Mouse (Mus musculus): Measurements from ENCODE around the gene Olfr667. TPM values are rescaled to one million over a fixed set of nuclear protein-coding genes. Genes with fewer than 3 reads are reported as not detected.

Olfr667 gene
- polyA plus RNA-seq, 1 experiment from 2014 or later: not detected

Other genes starting within 250 kb of the Olfr667 start
- not detected in 2 replicates for gene Olfr661, start 235.0 kb downstream of the Olfr667 start, polyA plus RNA-seq (2014; fragmentation: Nextera tagmentation; extraction: Ambion mirVana)
- not detected in 2 replicates for gene Usp17le, start 144.0 kb downstream of the Olfr667 start, polyA plus RNA-seq (2014; fragmentation: Nextera tagmentation; extraction: Ambion mirVana)
- gene Usp17lb, start 78.9 kb downstream of the Olfr667 start, polyA plus RNA-seq (2014; fragmentation: Nextera tagmentation; extraction: Ambion mirVana): not detected in 2 replicates
- gene Usp17la, start 64.5 kb downstream of the Olfr667 start, polyA plus RNA-seq (2014; fragmentation: Nextera tagmentation; extraction: Ambion mirVana): not detected in 2 replicates
- gene Olfr665, start 43.5 kb downstream of the Olfr667 start, polyA plus RNA-seq (2014; fragmentation: Nextera tagmentation; extraction: Ambion mirVana): not detected in 2 replicates
- 0.08 TPM in 1 of 2 replicates, not detected in the other for gene Olfr666, start 25.5 kb downstream of the Olfr667 start, polyA plus RNA-seq (2014; fragmentation: Nextera tagmentation; extraction: Ambion mirVana)
- not detected in 2 replicates for gene Olfr668, start 6.6 kb upstream of the Olfr667 start, polyA plus RNA-seq (2014; fragmentation: Nextera tagmentation; extraction: Ambion mirVana)
- gene Olfr669, start 12.8 kb upstream of the Olfr667 start, polyA plus RNA-seq (2014; fragmentation: Nextera tagmentation; extraction: Ambion mirVana): not detected in 2 replicates
- gene Olfr670, start 41.1 kb upstream of the Olfr667 start, polyA plus RNA-seq (2014; fragmentation: Nextera tagmentation; extraction: Ambion mirVana): not detected in 2 replicates
- gene Olfr671, start 57.6 kb upstream of the Olfr667 start, polyA plus RNA-seq (2014; fragmentation: Nextera tagmentation; extraction: Ambion mirVana): not detected in 2 replicates
- gene Olfr672, start 80.5 kb upstream of the Olfr667 start, polyA plus RNA-seq (2014; fragmentation: Nextera tagmentation; extraction: Ambion mirVana): 0.22 and 0.36 TPM in 2 replicates
- not detected in 2 replicates for gene Olfr675, start 107.0 kb upstream of the Olfr667 start, polyA plus RNA-seq (2014; fragmentation: Nextera tagmentation; extraction: Ambion mirVana)
- not detected in 2 replicates for gene Olfr676, start 111.2 kb upstream of the Olfr667 start, polyA plus RNA-seq (2014; fragmentation: Nextera tagmentation; extraction: Ambion mirVana)
- not detected in 2 replicates for gene Olfr677, start 129.9 kb upstream of the Olfr667 start, polyA plus RNA-seq (2014; fragmentation: Nextera tagmentation; extraction: Ambion mirVana)
- gene Olfr678, start 143.0 kb upstream of the Olfr667 start, polyA plus RNA-seq (2014; fragmentation: Nextera tagmentation; extraction: Ambion mirVana): not detected in 2 replicates
- 0.06 TPM in 1 of 2 replicates, not detected in the other for gene Olfr679, start 159.7 kb upstream of the Olfr667 start, polyA plus RNA-seq (2014; fragmentation: Nextera tagmentation; extraction: Ambion mirVana)
- gene Olfr680-ps1, start 171.3 kb upstream of the Olfr667 start, polyA plus RNA-seq (2014; fragmentation: Nextera tagmentation; extraction: Ambion mirVana): not detected in 2 replicates
- 0.18 TPM in 1 of 2 replicates, not detected in the other for gene Olfr681, start 195.4 kb upstream of the Olfr667 start, polyA plus RNA-seq (2014; fragmentation: Nextera tagmentation; extraction: Ambion mirVana)
- not detected in 2 replicates for gene Olfr683, start 225.5 kb upstream of the Olfr667 start, polyA plus RNA-seq (2014; fragmentation: Nextera tagmentation; extraction: Ambion mirVana)
- gene Olfr684, start 242.2 kb upstream of the Olfr667 start, polyA plus RNA-seq (2014; fragmentation: Nextera tagmentation; extraction: Ambion mirVana): not detected in 2 replicates